Mouse (Mus musculus) liver, embryonic 15.5 days (tissue): Measurements from ENCODE around the gene Bri3. TPM values are rescaled to one million over a fixed set of nuclear protein-coding genes. Genes with fewer than 3 reads are reported as not detected.

ENCODE experiments used
- ATAC-seq: fragments of 200-750 bp; cut with Nextera tagmentation; 2 replicates; pipeline ENCODE4 v1.8.0; 2017; ENCODE audit warnings: moderate number of reproducible peaks, mild to moderate bottlenecking, moderate library complexity; ENCODE audit not compliant: insufficient read depth
- H3K27ac ChIP-seq: fragments of 300-500 bp; sonication (generic); replicated peaks from 2 replicates; pipeline ENCODE4 v1.5.1; 2015; ENCODE audit warnings: mild to moderate bottlenecking, inconsistent platforms
- H3K27me3 ChIP-seq: fragments of 300-500 bp; sonication (generic); 2 replicates; pipeline ENCODE4 v1.6.1; 2015; ENCODE audit warnings: mild to moderate bottlenecking, inconsistent platforms
- H3K36me3 ChIP-seq: fragments of 300-500 bp; sonication (generic); replicated peaks from 2 replicates; pipeline ENCODE4 v1.6.1; 2015; ENCODE audit warnings: moderate library complexity, mild to moderate bottlenecking, inconsistent platforms
- H3K4me1 ChIP-seq: fragments of 300-500 bp; sonication (generic); replicated peaks from 2 replicates; pipeline ENCODE4 v1.6.1; 2015; ENCODE audit warnings: inconsistent platforms
- H3K4me2 ChIP-seq: fragments of 300-500 bp; sonication (generic); 2 replicates; pipeline ENCODE4 v1.6.1; 2015; ENCODE audit warnings: moderate library complexity, mild to moderate bottlenecking, inconsistent platforms
- H3K4me3 ChIP-seq: fragments of 300-500 bp; sonication (generic); replicated peaks from 2 replicates; pipeline ENCODE4 v1.5.1; 2015; ENCODE audit warnings: mild to moderate bottlenecking, inconsistent platforms
- H3K9ac ChIP-seq: fragments of 300-500 bp; sonication (generic); 2 replicates; pipeline ENCODE4 v1.6.1; 2015; ENCODE audit warnings: moderate library complexity, mild to moderate bottlenecking, inconsistent platforms
- H3K9me3 ChIP-seq: fragments of 300-500 bp; sonication (generic); replicated peaks from 2 replicates; pipeline ENCODE4 v1.6.1; 2016; ENCODE audit warnings: inconsistent platforms
- WGBS: fragments of 180-500 bp; shearing (Covaris S2); methylation state at CpG from one replicate; pipeline ENCODE4 v1.1.7; 2015; ENCODE audit warnings: mixed read lengths; ENCODE audit not compliant: insufficient replicate concordance; 5-methylcytosine and 5-hydroxymethylcytosine counted together
- polyA plus RNA-seq: library from polyadenylated mRNA; unstranded; fragments of >200 nt; fragmentation: Nextera tagmentation; extraction: Ambion mirVana; gene quantifications from 2 replicates; pipeline ENCODE4 v1.2.1, GENCODE M21; 2015

The Bri3 gene
- polyA plus RNA-seq, 1 experiment from 2014 or later: 20.3 TPM

DNA sequence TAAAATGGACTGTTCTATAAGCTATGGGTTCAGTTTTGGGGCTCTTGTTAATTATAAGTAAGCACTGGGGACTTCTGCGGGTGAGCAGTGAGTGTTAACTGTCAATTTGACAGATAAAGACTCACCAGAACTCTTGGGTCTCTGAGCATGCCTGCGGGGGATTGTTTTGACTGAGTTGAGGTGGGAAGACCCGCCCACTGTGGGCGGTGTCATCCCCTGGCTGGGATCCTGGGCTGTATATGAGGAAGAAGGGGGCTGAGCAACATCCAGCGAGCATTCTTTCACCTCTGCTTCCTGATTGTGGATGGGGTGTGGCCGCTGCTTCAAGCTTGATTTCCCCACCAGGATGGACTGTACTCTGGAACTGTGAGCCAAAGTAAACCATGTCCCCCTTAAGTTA lies 10.0 kb upstream of the Bri3 start:
- no peaks in the 10 kb centered on the region for H3K4me1 ChIP-seq
- WGBS: 44% methylated on average over 6 of the region's 6 CpGs
- no peak for ATAC-seq
- no peaks in the 10 kb centered on the region for H3K27me3 ChIP-seq
- no peaks in the 10 kb centered on the region for H3K36me3 ChIP-seq
- no peaks in the 10 kb centered on the region for H3K9me3 ChIP-seq
- H3K4me2 ChIP-seq: no peak overlapping the region
- H3K4me3 ChIP-seq: no peak overlapping the region
- no peak overlapping the region for H3K27ac ChIP-seq
- H3K9ac ChIP-seq: no peak overlapping the region

DNA sequence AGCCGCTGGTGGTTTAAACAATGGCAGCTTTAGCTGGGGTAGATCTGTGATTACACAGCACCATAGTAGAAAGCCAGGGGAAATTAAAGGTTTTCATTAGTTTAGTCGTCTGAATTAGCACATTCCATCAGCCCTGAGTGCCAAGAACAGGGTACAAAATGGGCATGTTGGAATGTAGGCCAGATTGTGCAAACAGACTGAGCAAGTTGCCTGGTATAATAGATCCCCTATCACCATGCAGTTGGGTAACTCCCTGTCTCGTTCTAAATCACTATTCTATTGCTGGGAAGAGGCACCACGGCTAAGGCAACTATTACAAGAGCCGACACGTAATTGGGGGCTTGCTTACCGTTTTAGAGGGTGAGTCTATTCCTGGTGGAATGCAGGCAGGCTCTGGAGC lies 9.5 kb upstream of the Bri3 start:
- no peak for ATAC-seq
- Histone ChIP-seq H3K9ac (no peak overlapping the region), H3K9me3 (no peaks in the 10 kb centered on the region), H3K27me3 (no peaks in the 10 kb centered on the region), H3K4me2 (no peak overlapping the region), H3K36me3 (no peaks in the 10 kb centered on the region), H3K27ac (no peak overlapping the region), H3K4me3 (no peak overlapping the region), H3K4me1 (no peaks in the 10 kb centered on the region)
- WGBS: 67% methylated on average over 7 of the region's 7 CpGs

DNA sequence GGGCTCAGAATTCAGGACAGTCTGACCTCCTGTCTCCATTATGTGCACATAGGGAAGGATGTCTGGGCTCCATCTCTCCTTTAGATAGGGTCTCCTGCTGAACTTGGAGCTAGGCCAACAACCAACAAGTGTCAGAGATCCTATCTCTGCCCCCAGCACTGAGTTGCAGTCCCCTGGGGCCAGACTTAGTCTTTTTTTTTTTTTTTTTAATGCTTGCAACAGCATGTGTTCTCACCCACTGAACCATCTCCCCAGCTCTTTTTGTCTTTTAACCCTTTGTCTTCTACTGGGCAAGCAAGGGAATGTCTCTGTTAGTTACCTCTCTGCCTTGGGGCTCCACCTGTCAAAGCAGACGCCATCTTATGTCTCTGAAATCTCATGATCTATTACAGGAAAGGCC lies 5.3 kb upstream of the Bri3 start:
- 60% methylated on average over 1 of the region's 1 CpGs for WGBS
- ATAC-seq: no peak

DNA sequence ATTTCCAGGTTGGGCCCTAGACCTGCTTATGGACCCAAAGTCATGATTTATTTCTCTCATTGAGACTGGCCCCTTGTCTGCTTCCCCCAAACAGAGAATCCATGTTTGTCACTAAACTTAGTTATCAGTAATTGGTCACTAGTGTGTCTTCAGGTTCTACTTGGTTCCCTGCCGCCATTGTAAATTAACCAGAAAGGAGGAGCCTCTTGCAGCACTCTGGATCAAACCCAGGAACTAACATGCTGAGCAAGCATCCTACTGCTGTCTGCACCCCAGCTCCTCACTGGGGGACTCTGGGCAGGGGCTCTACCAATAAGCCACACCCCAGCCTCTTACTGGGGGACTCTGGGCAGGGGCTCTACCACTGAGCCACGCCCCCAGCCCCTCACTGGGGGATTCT lies 1.4 kb downstream of the Bri3 start:
- ATAC-seq: no peak
- peaks cover 4% of the 10 kb centered on the region; the same call in 1 of the 2 replicates for H3K9me3 ChIP-seq
- H3K27me3 ChIP-seq: no peaks in the 10 kb centered on the region
- no peak overlapping the region for H3K9ac ChIP-seq
- WGBS: 55% methylated on average over 2 of the region's 2 CpGs
- H3K27ac ChIP-seq: no peak overlapping the region
- H3K36me3 ChIP-seq: no peaks in the 10 kb centered on the region
- H3K4me1 ChIP-seq: peaks cover 3% of the 10 kb centered on the region; the same call in 1 of the 2 replicates
- no peak overlapping the region for H3K4me2 ChIP-seq
- H3K4me3 ChIP-seq: no peak overlapping the region

More for the DNA sequence above, 5.3 kb upstream of the Bri3 start:
- H3K27ac ChIP-seq: no peak overlapping the region
- H3K9ac ChIP-seq: no peak overlapping the region
- no peaks in the 10 kb centered on the region for H3K27me3 ChIP-seq
- H3K4me3 ChIP-seq: no peak overlapping the region
- no peak overlapping the region for H3K4me2 ChIP-seq
- H3K4me1 ChIP-seq: no peaks in the 10 kb centered on the region
- no peaks in the 10 kb centered on the region for H3K9me3 ChIP-seq
- no peaks in the 10 kb centered on the region for H3K36me3 ChIP-seq

DNA sequence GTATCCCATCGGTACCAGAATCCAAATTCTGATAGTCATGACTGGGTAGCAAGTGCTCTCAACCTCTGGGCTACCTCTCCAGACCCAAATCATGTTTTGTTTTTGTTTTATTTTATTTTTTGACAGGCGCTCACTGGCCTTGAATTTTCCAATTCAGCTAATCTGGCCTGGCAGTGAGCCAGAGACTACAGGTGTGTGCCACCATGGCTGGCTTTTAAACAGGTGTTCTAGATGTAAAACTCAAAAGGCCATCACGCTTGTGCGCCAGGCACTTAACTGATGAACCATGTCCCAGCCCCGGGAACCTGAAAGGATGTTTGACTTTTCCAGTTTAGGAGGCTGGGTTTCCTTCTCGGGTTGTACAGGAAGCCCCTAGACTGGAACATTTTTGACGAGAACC lies 2.4 kb downstream of the Bri3 start:
- peaks cover 3% of the 10 kb centered on the region; the same call in 1 of the 2 replicates for H3K4me1 ChIP-seq
- no peak overlapping the region for H3K4me3 ChIP-seq
- no peaks in the 10 kb centered on the region for H3K27me3 ChIP-seq
- no peak overlapping the region for H3K27ac ChIP-seq
- H3K9me3 ChIP-seq: peaks cover 4% of the 10 kb centered on the region; the same call in 1 of the 2 replicates
- H3K9ac ChIP-seq: no peak overlapping the region
- 55% methylated on average over 7 of the region's 7 CpGs for WGBS
- ATAC-seq: no peak
- H3K4me2 ChIP-seq: no peak overlapping the region
- no peaks in the 10 kb centered on the region for H3K36me3 ChIP-seq

DNA sequence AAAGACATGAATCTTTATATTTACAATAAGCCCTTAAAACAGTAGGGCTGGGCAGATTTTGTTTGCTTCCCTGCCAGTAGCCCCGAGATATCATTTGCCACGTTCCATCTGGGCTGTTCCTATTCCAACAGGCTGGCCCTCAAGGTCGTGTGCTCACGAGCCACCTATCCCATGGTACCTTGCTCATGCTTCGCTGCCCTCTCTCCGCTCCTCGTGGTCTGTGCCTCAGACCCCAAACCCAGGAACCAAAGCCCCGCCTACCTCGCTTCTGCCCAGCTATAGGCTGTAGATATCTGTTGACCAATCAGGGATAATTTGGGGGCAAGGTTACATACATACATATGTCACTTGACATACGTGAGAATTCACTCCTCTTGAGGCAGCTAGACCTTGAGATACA lies 3.1 kb downstream of the Bri3 start:
- 61% methylated on average over 10 of the region's 10 CpGs for WGBS
- no peak for ATAC-seq

DNA sequence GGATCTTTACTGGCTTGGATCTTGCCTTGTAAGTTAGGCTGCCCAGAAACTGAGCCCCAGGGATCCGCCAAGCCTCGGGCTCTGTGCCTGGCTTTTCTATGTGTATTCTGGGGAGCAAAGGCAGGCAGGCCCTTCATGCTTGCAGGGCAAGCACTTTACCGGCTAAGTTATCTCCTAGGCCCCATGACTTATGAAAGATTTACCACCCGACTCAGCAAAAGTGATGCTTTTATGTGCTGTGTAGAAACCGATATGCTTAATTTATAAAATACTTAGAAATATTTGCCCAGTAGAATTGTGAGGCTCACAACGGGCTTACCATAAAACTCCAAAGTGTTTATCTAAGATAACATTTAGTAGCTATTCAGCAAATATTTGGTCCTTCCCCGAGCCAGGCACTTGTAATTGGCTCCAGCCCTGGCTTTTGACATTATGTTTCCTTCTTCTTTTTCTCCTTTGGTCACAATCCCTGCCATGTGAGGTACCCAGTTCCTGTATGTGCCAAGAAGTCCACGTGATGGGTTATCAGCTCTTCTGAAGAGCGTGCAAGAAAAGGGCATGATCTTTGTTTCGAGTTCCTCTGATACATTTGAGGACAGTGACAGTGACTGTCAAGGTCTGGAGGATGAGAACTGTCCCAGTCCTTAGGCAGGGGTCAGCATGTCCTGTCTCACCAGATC lies 3.8 kb downstream of the Bri3 start:
- 37% methylated on average over 10 of the region's 10 CpGs for WGBS
- peaks cover 3% of the 10 kb centered on the region; the same call in 1 of the 2 replicates for H3K4me1 ChIP-seq
- no peaks in the 10 kb centered on the region for H3K27me3 ChIP-seq
- no peak overlapping the region for H3K4me3 ChIP-seq
- no peak for ATAC-seq
- no peak overlapping the region for H3K9ac ChIP-seq
- no peak overlapping the region for H3K27ac ChIP-seq
- peaks cover 4% of the 10 kb centered on the region; the same call in 1 of the 2 replicates for H3K9me3 ChIP-seq
- no peaks in the 10 kb centered on the region for H3K36me3 ChIP-seq
- H3K4me2 ChIP-seq: no peak overlapping the region

More for the DNA sequence above, 3.1 kb downstream of the Bri3 start:
- H3K27me3 ChIP-seq: no peaks in the 10 kb centered on the region
- H3K4me3 ChIP-seq: no peak overlapping the region
- no peak overlapping the region for H3K9ac ChIP-seq
- no peak overlapping the region for H3K27ac ChIP-seq
- no peak overlapping the region for H3K4me2 ChIP-seq
- H3K4me1 ChIP-seq: peaks cover 3% of the 10 kb centered on the region; the same call in 1 of the 2 replicates
- peaks cover 4% of the 10 kb centered on the region; the same call in 1 of the 2 replicates for H3K9me3 ChIP-seq
- H3K36me3 ChIP-seq: no peaks in the 10 kb centered on the region

DNA sequence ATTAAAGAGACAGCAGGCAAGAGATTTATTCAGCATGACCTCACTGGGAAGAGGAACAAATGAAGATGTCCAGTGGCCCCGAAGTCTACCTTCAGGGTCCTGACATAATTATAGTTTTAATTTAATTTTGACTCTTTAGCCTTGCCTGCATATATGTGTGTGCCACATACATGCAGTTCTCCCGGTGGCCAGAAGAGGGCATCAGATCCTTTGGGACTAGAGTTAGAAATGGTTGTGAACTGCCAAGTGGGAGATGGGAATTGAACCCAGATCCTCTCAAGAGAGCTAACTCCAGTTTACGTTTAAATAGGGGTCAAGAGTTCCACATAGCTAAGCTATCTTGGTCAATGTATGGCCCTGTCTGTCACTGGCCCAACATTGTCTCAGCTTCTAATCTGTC lies 5.6 kb downstream of the Bri3 start:
- no peak overlapping the region for H3K9ac ChIP-seq
- H3K27me3 ChIP-seq: no peaks in the 10 kb centered on the region
- no peak for ATAC-seq
- H3K9me3 ChIP-seq: peaks cover 4% of the 10 kb centered on the region; the same call in 1 of the 2 replicates
- no peak overlapping the region for H3K4me2 ChIP-seq
- H3K4me3 ChIP-seq: no peak overlapping the region
- H3K4me1 ChIP-seq: peaks cover 13% of the 10 kb centered on the region
- H3K36me3 ChIP-seq: no peaks in the 10 kb centered on the region
- no peak overlapping the region for H3K27ac ChIP-seq
- WGBS: 63% methylated on average over 3 of the region's 3 CpGs

DNA sequence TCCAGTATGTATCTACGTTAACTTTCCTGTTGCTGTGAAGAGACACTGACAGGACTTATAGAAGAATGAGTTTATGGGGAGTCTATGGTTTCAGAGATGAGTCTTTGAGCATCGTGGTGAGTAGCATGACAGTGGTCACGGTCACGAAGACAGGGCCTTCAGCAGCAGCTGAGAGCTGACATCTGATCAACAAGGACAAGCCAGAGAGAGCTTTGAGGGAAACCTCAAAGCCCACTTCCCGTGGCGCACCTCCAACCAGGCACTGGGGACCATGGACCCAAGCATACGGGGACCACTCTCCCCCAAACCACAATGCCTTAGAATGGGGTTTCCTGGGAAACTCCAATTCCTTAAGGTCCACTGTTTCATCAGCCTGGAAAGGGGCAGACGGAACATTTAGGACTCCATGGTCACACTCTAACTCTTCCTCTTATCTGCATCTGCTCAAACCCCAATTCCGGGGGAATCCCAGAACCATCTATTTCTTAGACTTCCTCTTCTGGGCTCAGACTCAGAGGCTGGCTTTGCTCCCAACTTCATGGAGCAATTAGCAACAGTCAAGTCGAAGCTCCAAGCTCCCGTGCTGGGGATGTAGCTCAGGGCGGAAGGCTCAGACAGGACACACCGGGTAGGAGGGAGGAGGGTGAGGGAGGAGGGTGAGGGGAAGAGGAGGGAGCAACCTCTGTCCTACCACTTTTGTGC lies 7.8 kb downstream of the Bri3 start:
- Histone ChIP-seq H3K4me1 (peaks cover 33% of the 10 kb centered on the region), H3K9ac (no peak overlapping the region)
- WGBS: 55% methylated on average over 13 of the region's 13 CpGs

DNA sequence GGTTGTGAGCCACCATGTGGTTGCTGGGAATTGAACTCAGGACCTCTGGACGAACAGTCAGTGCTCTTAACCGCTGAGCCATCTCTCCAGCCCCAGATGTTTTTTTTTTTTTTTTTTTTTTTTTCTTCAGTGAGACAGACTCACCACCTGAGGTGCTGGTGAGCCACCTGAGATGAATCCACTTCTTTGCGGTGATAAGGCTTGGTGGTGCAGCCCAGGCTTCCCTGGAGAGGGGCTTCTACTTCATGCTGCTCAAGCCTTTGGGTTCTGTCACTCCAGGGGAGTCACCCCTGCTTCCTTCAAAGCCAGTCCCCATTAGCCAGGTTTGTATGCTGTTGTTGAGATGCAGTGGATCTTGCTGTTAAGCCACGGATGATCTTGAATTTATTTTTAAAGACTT lies 9.0 kb downstream of the Bri3 start:
- H3K4me3 ChIP-seq: no peak overlapping the region
- no peak overlapping the region for H3K4me2 ChIP-seq
- H3K36me3 ChIP-seq: no peaks in the 10 kb centered on the region
- no peak overlapping the region for H3K9ac ChIP-seq
- WGBS: 58% methylated on average over 4 of the region's 4 CpGs
- H3K27ac ChIP-seq: no peak overlapping the region
- H3K4me1 ChIP-seq: peaks cover 42% of the 10 kb centered on the region
- ATAC-seq: no peak
- H3K9me3 ChIP-seq: peaks cover 4% of the 10 kb centered on the region; the same call in 1 of the 2 replicates
- peaks cover 8% of the 10 kb centered on the region; the same call in 1 of the 2 replicates for H3K27me3 ChIP-seq

More for the DNA sequence above, 7.8 kb downstream of the Bri3 start:
- Histone ChIP-seq H3K4me2 (no peak overlapping the region), H3K27me3 (peaks cover 8% of the 10 kb centered on the region; the same call in 1 of the 2 replicates), H3K36me3 (no peaks in the 10 kb centered on the region), H3K9me3 (peaks cover 4% of the 10 kb centered on the region; the same call in 1 of the 2 replicates), H3K4me3 (no peak overlapping the region), H3K27ac (no peak overlapping the region)
- no peak for ATAC-seq

DNA sequence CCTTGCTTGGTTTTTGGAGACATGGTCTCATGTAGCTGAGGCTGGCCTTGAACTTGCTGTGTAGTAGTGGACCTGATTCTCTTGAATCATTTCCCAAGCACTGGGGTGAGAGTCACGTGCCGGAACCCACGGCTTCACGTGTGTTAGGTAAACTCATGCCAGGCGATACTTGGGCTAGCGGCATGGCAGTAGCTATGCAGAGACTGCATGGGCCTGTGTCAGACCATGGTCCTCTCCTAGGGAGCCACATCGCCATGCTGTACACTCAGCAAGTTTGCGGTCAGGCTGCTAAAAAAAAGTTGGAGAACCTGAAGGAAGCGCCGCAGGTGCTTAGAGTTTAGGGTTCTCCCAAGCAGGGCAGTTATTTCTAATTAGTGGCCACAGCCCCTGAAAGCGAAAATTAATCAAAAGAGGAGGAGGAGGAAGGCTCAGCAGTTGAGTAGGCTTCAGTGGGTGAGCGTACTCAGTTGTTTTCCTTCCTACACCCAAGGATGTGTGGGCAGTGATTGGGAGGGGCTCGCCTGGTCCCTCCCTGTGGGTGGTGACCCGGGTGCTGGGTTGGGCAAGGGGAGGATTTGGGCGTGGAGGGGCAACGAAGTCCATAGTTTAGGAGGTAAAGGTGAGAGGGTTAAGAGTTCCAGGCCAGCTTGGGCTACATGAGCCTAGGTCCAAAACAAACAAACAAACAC lies 10.0 kb downstream of the Bri3 start:
- peaks cover 4% of the 10 kb centered on the region; the same call in 1 of the 2 replicates for H3K9me3 ChIP-seq
- H3K4me2 ChIP-seq: peak overlapping the region; percentile 100
- H3K27ac ChIP-seq: peak overlapping the region; percentile 71
- peak overlapping the region; percentile 82 for H3K4me3 ChIP-seq
- peak overlapping the region; percentile 91; the same call in 1 of the 2 replicates for H3K9ac ChIP-seq
- peak; percentile 71 for ATAC-seq
- H3K4me1 ChIP-seq: peaks cover 52% of the 10 kb centered on the region
- WGBS: 46% methylated on average over 16 of the region's 16 CpGs
- no peaks in the 10 kb centered on the region for H3K36me3 ChIP-seq
- peaks cover 8% of the 10 kb centered on the region; the same call in 1 of the 2 replicates for H3K27me3 ChIP-seq
